Comparison of ENCODE assay signal across 8 mouse cellular contexts in genomic region chr5:35756997-35757638, GRCm38 (mm10). TPM values are rescaled to one million over a fixed set of nuclear protein-coding genes. Genes with fewer than 3 reads are reported as not detected.
A peak's percentile ranks its signal among the peaks of the same experiment; 100 is the strongest.
DNase-seq lines count a peak whose midpoint lies in the region; ATAC-seq and TF ChIP-seq lines count a peak whose summit lies in the region.

No protein-coding gene starts in this region.

- peak overlapping the region; percentile 39 for H3K4me3 ChIP-seq in lung, adult 2 months (replicated peaks; ENCODE audit: extremely low read depth, low read depth, low read length)
- H3K4me3 ChIP-seq in forebrain, postnatal 0 days (ENCODE audit: low read depth, low read length) = peak overlapping the region; percentile 62
- H3K4me3 ChIP-seq in macrophage (ENCODE audit: inconsistent target) = peak overlapping the region; percentile 35

- H3K27me3 ChIP-seq in forebrain, postnatal 0 days (ENCODE audit: insufficient read depth, low read length) = peaks cover 13% of the 10 kb centered on the region

- no peaks in the 10 kb centered on the region for H3K36me3 ChIP-seq in forebrain, postnatal 0 days (ENCODE audit: insufficient read depth)
- H3K36me3 ChIP-seq in macrophage (ENCODE audit: inconsistent target) = no peaks in the 10 kb centered on the region

- peaks cover 3% of the 10 kb centered on the region for H3K4me1 ChIP-seq in lung, adult 2 months (ENCODE audit: control insufficient read depth, insufficient read depth, low read length)
- no peaks in the 10 kb centered on the region for H3K4me1 ChIP-seq in forebrain, postnatal 0 days (ENCODE audit: insufficient read depth)

- H3K27ac ChIP-seq in forebrain, postnatal 0 days (ENCODE audit: low read depth, low read length) = peak overlapping the region; percentile 73
- H3K27ac ChIP-seq in macrophage = no peak overlapping the region

- no peak for TF ChIP-seq POLR2A in lung, adult 2 months (IDR thresholded peaks at IDR 0.05; ENCODE audit: borderline replicate concordance, extremely low read depth, low read depth, low read length)

- ATAC-seq in forebrain, postnatal 0 days = peak; percentile 49

- H3K79me2 ChIP-seq in macrophage (ENCODE audit: inconsistent target) = no peaks in the 10 kb centered on the region

- no peaks in the 10 kb centered on the region for H3K9me3 ChIP-seq in forebrain, postnatal 0 days (ENCODE audit: low read length)

- H3K9ac ChIP-seq in forebrain, postnatal 0 days = peak overlapping the region; percentile 26

- no peak for DNase-seq in lung, adult 2 months
- DNase-seq in lung, postnatal 10 days = no peak
- DNase-seq in c-Kit-positive CD71-positive TER-119-positive erythroid progenitor cells, embryonic 14.5 days (ENCODE audit: low spot score) = peak; percentile 19
- DNase-seq in forebrain, postnatal 0 days = peak; percentile 71
- peak; percentile 91 for DNase-seq in layer of hippocampus, adult 9-11 months
- DNase-seq in right cerebral cortex, postnatal 25 days = peak; percentile 81
- DNase-seq in ovary, postnatal 14 days (ENCODE audit: low spot score) = no peak

- TF ChIP-seq CTCF in lung, adult 2 months (IDR thresholded peaks at IDR 0.05; ENCODE audit: insufficient read depth, low read length) = no peak
- TF ChIP-seq CTCF in forebrain, postnatal 0 days (IDR thresholded peaks at IDR 0.05; ENCODE audit: low read depth) = peak; percentile 38

- WGBS in lung, adult 2 months = 10% methylated on average over 26 of the region's 26 CpGs
- WGBS in forebrain, postnatal 0 days = 4% methylated on average over 25 of the region's 26 CpGs
- WGBS in macrophage (ENCODE audit: missing documents) = 13% methylated on average over 23 of the region's 26 CpGs

- peak overlapping the region; percentile 85 for H3K4me2 ChIP-seq in forebrain, postnatal 0 days (ENCODE audit: low read depth)

RNA-seq across cellular contexts. Expression of gene Ablim2, which starts 0.6 kb away (rescaled TPM):
- 12.9 and 16.9 TPM in 2 replicates for polyA plus RNA-seq in lung, adult 2 months (2012; rRNA removed)
- total RNA-seq in forebrain, postnatal 0 days (2014; rRNA removed) = 20.6 and 21.8 TPM in 2 replicates
- 13.2 and 18.2 TPM in 2 replicates for polyA plus RNA-seq in forebrain, postnatal 0 days (2015; fragmentation: Nextera tagmentation; extraction: Ambion mirVana)
- 1 to 10 TPM; 1.5 to 7.3 (median 3.4) TPM for total RNA-seq in macrophage (2018; cell fraction: chromatin; rRNA removed)
- total RNA-seq in macrophage (2018; cell fraction: cytosol; rRNA removed) = 1 to 10 TPM in 1 of 26 experiments, under 1 TPM in 25; 0.18 to 1.2 (median 0.39) TPM
- total RNA-seq in macrophage (2018; cell fraction: nucleus; rRNA removed) = 1 to 10 TPM in 18 of 26 experiments, under 1 TPM in 8; 0.36 to 6.3 (median 1.4) TPM
- 0.20 to 0.50 TPM (median 0.40 TPM) in 3 replicates for polyA plus RNA-seq in macrophage (2018)

RNA-seq across cellular contexts. Expression of gene Sh3tc1, which starts 17.3 kb away (rescaled TPM):
- polyA plus RNA-seq in lung, adult 2 months (2012; rRNA removed) = 38.3 and 39.4 TPM in 2 replicates
- 1.8 and 2.8 TPM in 2 replicates for total RNA-seq in forebrain, postnatal 0 days (2014; rRNA removed)
- polyA plus RNA-seq in forebrain, postnatal 0 days (2015; fragmentation: Nextera tagmentation; extraction: Ambion mirVana) = 0.99 and 1.2 TPM in 2 replicates
- total RNA-seq in macrophage (2018; cell fraction: chromatin; rRNA removed) = 100 to 1,000 TPM in 2 of 26 experiments, 10 to 100 TPM in 24; 21.1 to 133 (median 76.4) TPM
- 10 to 100 TPM; 10.0 to 25.6 (median 20.3) TPM for total RNA-seq in macrophage (2018; cell fraction: cytosol; rRNA removed)
- 10 to 100 TPM; 23.8 to 71.9 (median 47.0) TPM for total RNA-seq in macrophage (2018; cell fraction: nucleus; rRNA removed)
- 11.5 to 20.1 TPM (median 15.4 TPM) in 3 replicates for polyA plus RNA-seq in macrophage (2018)

Comparison
In these comparisons a context has a peak if more than half of its experiments do, and no peak if none do; other contexts are left out.
1. DNase-seq: peak in c-Kit-positive CD71-positive TER-119-positive erythroid progenitor cells, embryonic 14.5 days (single experiment), forebrain, postnatal 0 days (single experiment), layer of hippocampus, adult 9-11 months (single experiment) and right cerebral cortex, postnatal 25 days (single experiment); none in lung, adult 2 months (single experiment), lung, postnatal 10 days (single experiment) and ovary, postnatal 14 days (single experiment).
2. Peak in every context shown above with its lines, with median percentiles within 50 percentile points of each other: H3K4me3 ChIP-seq.